Mouse (Mus musculus): Measurements from ENCODE around the gene Dusp5. TPM values are rescaled to one million over a fixed set of nuclear protein-coding genes. Genes with fewer than 3 reads are reported as not detected.
A peak's percentile ranks its signal among the peaks of the same experiment; 100 is the strongest.
"Not testable (repeated sequence)": the region's sequence is repeated elsewhere in the genome, so short reads cannot be mapped to it uniquely, and the experiment has no call there.

Dusp5 gene
- total RNA-seq (2017) = 16.6 and 19.8 TPM in 2 replicates

GRCm38 (mm10) chr19:53528752-53529454, at the start of gene Dusp5:
TSS of gene Dusp5 (plus strand) at chr19:53529109.
- peak; percentile 94 for ATAC-seq (replicated peaks; ENCODE audit: low read depth, poor library complexity, severe bottlenecking)

- ATAC-seq (replicated peaks; ENCODE audit: low read depth, poor library complexity, severe bottlenecking) = peak; percentile 77
These were observed 49.3 kb upstream of the Dusp5 start for GRCm38 (mm10) chr19:53479590-53479989.

- no peak for ATAC-seq (replicated peaks; ENCODE audit: low read depth, poor library complexity, severe bottlenecking)
These were observed 46.8 kb upstream of the Dusp5 start for GRCm38 (mm10) chr19:53482093-53482492.

GRCm38 (mm10) chr19:53482527-53482926, 46.4 kb upstream of the Dusp5 start:
- no peak for ATAC-seq (replicated peaks; ENCODE audit: low read depth, poor library complexity, severe bottlenecking)

GRCm38 (mm10) chr19:53483984-53484383, 44.9 kb upstream of the Dusp5 start:
- no peak for ATAC-seq (replicated peaks; ENCODE audit: low read depth, poor library complexity, severe bottlenecking)

GRCm38 (mm10) chr19:53484918-53485317, 44.0 kb upstream of the Dusp5 start:
- no peak for ATAC-seq (replicated peaks; ENCODE audit: low read depth, poor library complexity, severe bottlenecking)

GRCm38 (mm10) chr19:53489187-53489586, 39.7 kb upstream of the Dusp5 start:
- no peak for ATAC-seq (replicated peaks; ENCODE audit: low read depth, poor library complexity, severe bottlenecking)

- ATAC-seq (replicated peaks; ENCODE audit: low read depth, poor library complexity, severe bottlenecking) = no peak
These were observed 39.0 kb upstream of the Dusp5 start for GRCm38 (mm10) chr19:53489910-53490309.

GRCm38 (mm10) chr19:53490898-53491297, 38.0 kb upstream of the Dusp5 start:
- ATAC-seq (replicated peaks; ENCODE audit: low read depth, poor library complexity, severe bottlenecking) = no peak

- ATAC-seq (replicated peaks; ENCODE audit: low read depth, poor library complexity, severe bottlenecking) = peak; percentile 52; the same call in 1 of the 2 replicates
These were observed 36.4 kb upstream of the Dusp5 start for GRCm38 (mm10) chr19:53492528-53492927.

- no peak for ATAC-seq (replicated peaks; ENCODE audit: low read depth, poor library complexity, severe bottlenecking)
These were observed 35.0 kb upstream of the Dusp5 start for GRCm38 (mm10) chr19:53493866-53494265.

- ATAC-seq (replicated peaks; ENCODE audit: low read depth, poor library complexity, severe bottlenecking) = no peak
These were observed 31.0 kb upstream of the Dusp5 start for GRCm38 (mm10) chr19:53497910-53498309.

GRCm38 (mm10) chr19:53499049-53499448, 29.9 kb upstream of the Dusp5 start:
- no peak for ATAC-seq (replicated peaks; ENCODE audit: low read depth, poor library complexity, severe bottlenecking)

GRCm38 (mm10) chr19:53499451-53499940, 29.4 kb upstream of the Dusp5 start:
- no peak for ATAC-seq (replicated peaks; ENCODE audit: low read depth, poor library complexity, severe bottlenecking)

GRCm38 (mm10) chr19:53500298-53501006, 28.5 kb upstream of the Dusp5 start:
- peak; percentile 59 for ATAC-seq (replicated peaks; ENCODE audit: low read depth, poor library complexity, severe bottlenecking)

GRCm38 (mm10) chr19:53501239-53501638, 27.7 kb upstream of the Dusp5 start:
- ATAC-seq (replicated peaks; ENCODE audit: low read depth, poor library complexity, severe bottlenecking) = not testable (repeated sequence)

GRCm38 (mm10) chr19:53501765-53502164, 27.1 kb upstream of the Dusp5 start:
- ATAC-seq (replicated peaks; ENCODE audit: low read depth, poor library complexity, severe bottlenecking) = no peak

GRCm38 (mm10) chr19:53502891-53503371, 26.0 kb upstream of the Dusp5 start:
- ATAC-seq (replicated peaks; ENCODE audit: low read depth, poor library complexity, severe bottlenecking) = no peak

GRCm38 (mm10) chr19:53504181-53504580, 24.7 kb upstream of the Dusp5 start:
- ATAC-seq (replicated peaks; ENCODE audit: low read depth, poor library complexity, severe bottlenecking) = no peak

GRCm38 (mm10) chr19:53505728-53506127, 23.2 kb upstream of the Dusp5 start:
- ATAC-seq (replicated peaks; ENCODE audit: low read depth, poor library complexity, severe bottlenecking) = no peak

GRCm38 (mm10) chr19:53507497-53507896, 21.4 kb upstream of the Dusp5 start:
- no peak for ATAC-seq (replicated peaks; ENCODE audit: low read depth, poor library complexity, severe bottlenecking)

Data from common myeloid progenitor, adult 5-6 weeks (primary cell).